10 mouse cellular contexts compared by ENCODE assay signal in the genomic region with DNA sequence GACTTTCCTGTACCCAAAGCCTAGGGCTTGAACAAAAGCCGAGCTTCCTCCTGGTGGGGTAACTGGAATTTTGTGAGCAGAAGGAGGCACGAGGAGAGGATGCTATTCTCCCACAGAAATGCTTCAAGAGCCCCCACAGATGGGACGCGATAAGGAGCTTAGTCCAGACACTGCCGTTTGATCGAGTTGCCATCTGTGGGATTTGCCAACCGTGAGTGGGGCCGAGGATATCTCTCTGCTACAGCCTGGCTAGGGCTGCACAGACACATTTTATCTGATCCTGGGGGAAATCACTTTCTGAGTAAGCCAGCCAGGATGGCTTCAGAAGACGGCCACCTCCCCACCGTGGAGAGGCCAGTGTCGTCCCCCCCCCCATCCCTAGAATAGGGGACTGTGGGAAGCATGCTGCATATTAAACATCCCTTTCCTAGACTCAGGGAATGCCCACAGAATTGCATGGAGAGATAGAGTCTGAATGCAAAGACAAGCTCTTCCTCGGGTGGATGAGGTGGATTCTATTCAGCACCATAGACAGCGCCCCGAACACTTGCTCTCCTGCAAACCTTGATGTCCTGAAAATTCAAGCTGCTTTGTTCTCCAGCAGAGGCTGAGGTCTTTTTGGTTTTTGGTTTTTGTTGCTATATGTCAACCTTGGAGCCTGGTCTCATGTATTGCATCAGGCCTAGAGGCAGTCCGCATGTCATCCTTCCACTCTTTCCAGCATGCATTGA.
DNase-seq lines count a peak whose midpoint lies in the region; ATAC-seq lines count a peak whose summit lies in the region.
"Had no signal": no experiment of that assay in that cellular context is flagged by ENCODE, and none has a peak within 500 bp of the region (broad histone marks: within the 10 kb centered on the region; RNA-seq: fewer than 3 reads in every experiment).

No protein-coding gene starts in this region.

- 51% methylated on average over 15 of the region's 15 CpGs for WGBS in hindbrain, embryonic 14.5 days
- WGBS in hindbrain, embryonic 13.5 days, result 57% methylated on average over 15 of the region's 15 CpGs

- intact Hi-C loops in left cerebral cortex, postnatal 36 days (cut with DNase I), result no loop called here

- DNase-seq in hindbrain, embryonic 14.5 days (ENCODE audit: low spot score), result peak; percentile 48
- DNase-seq in right cerebral cortex, postnatal 14 days, result peak; percentile 14
- no peak for DNase-seq in right cerebral cortex, postnatal 36 days (ENCODE audit: low spot score in 2 of 2)
- peak; percentile 57 for DNase-seq in embryo, embryonic 11.5 days (ENCODE audit: low read depth, low spot score)
- peak; percentile 50 for DNase-seq in retina, postnatal 7 days (ENCODE audit: low read depth, low spot score)
- DNase-seq in left cerebral cortex, postnatal 36 days (ENCODE audit: low spot score in 2 of 2), result no peak
- no peak for DNase-seq in urinary bladder, adult 2 months (ENCODE audit: low spot score)
- DNase-seq: thymus, postnatal 25 days had no signal

- H3K9me3 ChIP-seq in hindbrain, embryonic 14.5 days (ENCODE audit: control insufficient read depth, low read length), result no peaks in the 10 kb centered on the region
- no peaks in the 10 kb centered on the region for H3K9me3 ChIP-seq in hindbrain, embryonic 13.5 days

- H3K27me3 ChIP-seq in hindbrain, embryonic 14.5 days (ENCODE audit: control insufficient read depth, insufficient read depth, low read length), result no peaks in the 10 kb centered on the region
- H3K27me3 ChIP-seq in hindbrain, embryonic 13.5 days, result no peaks in the 10 kb centered on the region
- H3K27me3 ChIP-seq: Patski had no signal

- H3K27ac ChIP-seq in hindbrain, embryonic 14.5 days, result no peak overlapping the region
- H3K27ac ChIP-seq in hindbrain, embryonic 13.5 days, result no peak overlapping the region

- no peaks in the 10 kb centered on the region for H3K36me3 ChIP-seq in hindbrain, embryonic 14.5 days (replicated peaks; ENCODE audit: control insufficient read depth, insufficient read depth)
- no peaks in the 10 kb centered on the region for H3K36me3 ChIP-seq in hindbrain, embryonic 13.5 days

- H3K4me1 ChIP-seq in hindbrain, embryonic 14.5 days (replicated peaks; ENCODE audit: control insufficient read depth, insufficient read depth, low read length), result no peaks in the 10 kb centered on the region
- H3K4me1 ChIP-seq in hindbrain, embryonic 13.5 days (replicated peaks), result peaks cover 6% of the 10 kb centered on the region; the same call in 1 of the 2 replicates

- ATAC-seq in hindbrain, embryonic 14.5 days (ENCODE audit: low FRiP score), result no peak
- ATAC-seq in hindbrain, embryonic 13.5 days (ENCODE audit: low FRiP score), result no peak
- ATAC-seq: Patski had no signal

- H3K4me3 ChIP-seq in hindbrain, embryonic 14.5 days (replicated peaks; ENCODE audit: low read length), result no peak overlapping the region
- H3K4me3 ChIP-seq in hindbrain, embryonic 13.5 days, result no peak overlapping the region

- H3K9ac ChIP-seq in hindbrain, embryonic 14.5 days, result no peak overlapping the region
- H3K9ac ChIP-seq in hindbrain, embryonic 13.5 days, result no peak overlapping the region

- H3K4me2 ChIP-seq in hindbrain, embryonic 14.5 days (replicated peaks), result no peak overlapping the region
- H3K4me2 ChIP-seq in hindbrain, embryonic 13.5 days, result no peak overlapping the region

Comparison
In these comparisons a context has a peak if more than half of its experiments do, and no peak if none do; other contexts are left out.
1. DNase-seq: peak in hindbrain, embryonic 14.5 days (single experiment), right cerebral cortex, postnatal 14 days (single experiment), embryo, embryonic 11.5 days (single experiment) and retina, postnatal 7 days (single experiment); none in right cerebral cortex, postnatal 36 days (0 of 2), left cerebral cortex, postnatal 36 days (0 of 2) and urinary bladder, adult 2 months (single experiment).